Mouse (Mus musculus) bone marrow, adult 2 months (tissue): ENCODE results near the gene Cdnf. TPM values are rescaled to one million over a fixed set of nuclear protein-coding genes. Genes with fewer than 3 reads are reported as not detected.
A peak's percentile ranks its signal among the peaks of the same experiment; 100 is the strongest.

Experiments
- H3K27ac ChIP-seq: fragments of 200-500 bp; 2 replicates; pipeline ENCODE4 v1.5.1; 2012; ENCODE audit warnings: low read depth, mild to moderate bottlenecking, control low read depth, inconsistent platforms, low read length; ENCODE audit not compliant: control insufficient read depth, poor library complexity, insufficient read depth
- H3K4me1 ChIP-seq: fragments of 200-500 bp; 2 replicates; pipeline ENCODE4 v1.6.1; 2011; ENCODE audit warnings: low read length; ENCODE audit not compliant: control insufficient read depth, insufficient read depth
- H3K4me3 ChIP-seq: fragments of 200-500 bp; replicated peaks from 2 replicates; pipeline ENCODE3; 2011; ENCODE audit warnings: mild to moderate bottlenecking, low read depth, low read length, control low read depth; ENCODE audit not compliant: control insufficient read depth
- CTCF ChIP-seq: fragments of 200-500 bp; IDR thresholded peaks from 2 replicates; pipeline ENCODE4 v1.5.1; 2011; ENCODE audit warnings: low read length, control low read depth; ENCODE audit not compliant: control insufficient read depth, insufficient read depth
- POLR2A ChIP-seq: fragments of 200-500 bp; IDR thresholded peaks from 2 replicates; pipeline ENCODE4 v1.6.1; 2011; ENCODE audit warnings: low read depth, mild to moderate bottlenecking, control low read depth, low read length, borderline replicate concordance; ENCODE audit not compliant: control insufficient read depth
- WGBS: fragments of 180-500 bp; shearing (Covaris S2); methylation state at CpG from one replicate; pipeline ENCODE4 v1.1.7; 2018; 5-methylcytosine and 5-hydroxymethylcytosine counted together
- polyA plus RNA-seq: library from polyadenylated mRNA; stranded (reverse); fragments of >200 nt; gene quantifications from 2 replicates; pipeline ENCODE4 v1.2.4, GENCODE M21; 2011; ENCODE audit warnings: low replicate concordance; ENCODE audit not compliant: missing spikeins, insufficient read depth, insufficient read length

Cdnf gene
- polyA plus RNA-seq: not detected in 2 replicates

DNA sequence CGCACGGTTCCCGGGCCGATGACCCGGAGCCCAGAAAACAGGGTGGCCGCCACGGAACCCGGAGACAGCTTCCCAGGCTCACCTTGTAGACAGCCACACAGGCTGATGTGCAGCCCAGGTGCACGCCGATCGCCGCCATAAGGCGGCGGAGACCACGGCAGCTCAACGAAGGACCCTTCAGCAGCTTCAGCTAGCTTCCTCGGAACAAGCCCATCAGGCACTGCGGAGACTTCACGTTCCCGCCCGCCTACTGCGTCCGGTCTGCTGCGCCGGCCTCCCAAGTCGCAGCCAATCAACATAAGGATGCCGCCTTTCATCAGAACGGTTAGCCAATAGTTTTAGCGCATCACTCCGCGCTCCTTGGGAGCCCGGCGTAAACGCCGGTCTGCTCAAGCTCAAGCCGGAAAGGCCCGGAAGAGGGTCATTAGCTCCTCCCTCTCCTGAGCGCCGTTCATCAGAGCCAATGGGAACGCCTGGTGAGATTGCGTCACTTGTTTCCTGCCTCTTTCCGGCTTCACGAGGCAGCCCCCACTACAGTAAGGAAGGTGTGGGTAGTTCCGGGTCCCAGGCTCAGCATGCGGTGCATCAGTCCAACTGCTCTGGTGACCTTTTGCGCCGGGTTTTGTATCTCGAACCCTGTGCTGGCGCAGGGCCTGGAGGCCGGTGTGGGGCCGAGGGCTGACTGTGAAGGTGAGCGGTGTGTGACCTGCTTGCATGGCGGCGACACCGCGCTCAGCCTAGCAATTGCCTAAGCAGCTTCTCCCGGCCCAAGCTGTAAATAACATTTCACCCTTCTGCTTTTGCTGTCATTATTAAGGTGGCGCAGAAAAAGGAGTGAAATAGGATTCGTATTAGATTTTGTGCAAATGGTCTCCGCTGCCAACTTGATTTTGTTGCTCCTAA, at the start of gene Cdnf, which contains the start of the genes Gm45902 and Hspa14:
Cdnf (plus strand) TSS at position 479 of the 903 bp plus-strand sequence.
Gm45902 (minus strand) TSS at position 239 of the 903 bp plus-strand sequence.
Hspa14 (minus strand) TSS at position 263 of the 903 bp plus-strand sequence.
- H3K27ac ChIP-seq: peak within 1 kb of the TSS; percentile 90
- no peaks in the 10 kb centered on the region; the same call in 1 of the 2 replicates for H3K4me1 ChIP-seq
- peak within 1 kb of the TSS; percentile 93 for H3K4me3 ChIP-seq
- TF ChIP-seq POLR2A: peak; percentile 90
- peak; percentile 5; the same call in 1 of the 2 replicates for TF ChIP-seq CTCF
- WGBS: under 1% methylated on average over 60 of the region's 60 CpGs

DNA sequence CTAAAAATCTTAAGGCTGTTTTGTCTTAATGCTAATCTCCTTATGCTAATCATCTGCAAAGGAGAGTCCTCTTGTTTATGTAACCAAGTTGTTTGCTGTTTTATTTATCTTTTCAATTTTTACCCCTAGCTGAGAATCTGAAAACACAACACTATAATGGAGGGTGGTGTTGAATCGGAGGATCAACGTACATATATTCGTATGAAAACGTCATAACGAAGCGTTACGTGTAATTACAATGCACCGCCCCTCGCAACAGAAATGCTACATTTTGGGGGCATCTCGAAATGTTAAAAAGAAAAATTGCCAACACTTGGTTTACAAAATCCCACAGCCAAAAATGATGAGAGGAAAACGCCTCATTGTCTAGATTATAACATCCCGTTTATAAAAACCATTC, 38.9 kb upstream of the Cdnf start:
- Histone ChIP-seq H3K27ac (no peak overlapping the region; the same call in 1 of the 2 replicates), H3K4me3 (peak overlapping the region; percentile 97), H3K4me1 (peaks cover 2% of the 10 kb centered on the region; the same call in 1 of the 2 replicates)
- TF ChIP-seq POLR2A (no peak), CTCF (no peak)
- WGBS: 2% methylated on average over 12 of the region's 12 CpGs

DNA sequence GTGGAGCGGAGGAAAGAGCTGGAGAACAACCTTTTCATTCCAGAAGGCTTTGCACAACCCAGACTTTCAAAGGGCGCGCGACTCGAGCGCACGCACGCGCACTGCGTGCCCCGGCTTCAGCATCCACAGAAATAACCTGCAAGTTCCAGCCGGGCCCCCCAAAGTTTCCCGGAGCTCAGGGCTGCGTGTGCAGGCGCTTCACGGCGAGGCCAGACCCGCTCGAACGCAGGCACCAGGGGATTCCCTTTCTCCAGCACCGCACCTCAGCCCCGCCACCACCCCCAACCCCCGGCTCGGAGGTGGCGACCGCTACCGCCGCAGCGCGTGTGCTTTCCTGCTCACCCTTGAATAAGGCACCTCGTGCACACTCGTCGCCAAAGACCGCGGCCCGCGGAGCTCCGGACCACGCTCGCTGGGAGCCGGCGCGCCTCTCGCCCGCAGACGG, 38.4 kb upstream of the Cdnf start:
- WGBS: under 1% methylated on average over 46 of the region's 46 CpGs
- Histone ChIP-seq H3K27ac (peak overlapping the region; percentile 75), H3K4me3 (peak overlapping the region; percentile 97), H3K4me1 (peaks cover 2% of the 10 kb centered on the region; the same call in 1 of the 2 replicates)
- no peak for TF ChIP-seq POLR2A
- no peak for TF ChIP-seq CTCF

DNA sequence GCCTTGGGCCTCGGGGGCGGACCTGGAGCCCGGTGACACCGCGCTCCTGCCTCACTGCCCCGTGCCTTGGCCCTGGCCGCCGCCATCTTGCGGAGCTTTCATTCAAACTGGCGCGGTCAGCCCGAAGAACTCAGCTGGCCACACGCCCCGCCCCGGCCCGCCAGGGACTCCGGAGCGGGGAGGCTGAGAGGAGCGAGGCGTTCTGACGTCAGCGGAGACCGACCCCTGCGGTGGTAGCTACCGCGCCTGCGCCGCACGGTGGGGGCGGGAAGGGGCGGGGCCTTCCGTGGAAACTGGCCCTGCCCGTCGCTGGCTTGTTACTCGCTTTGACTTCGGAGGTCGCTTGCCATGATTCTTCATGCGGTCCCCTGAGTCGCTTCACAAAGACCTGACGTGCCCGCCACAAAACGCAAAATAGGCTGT, 38.0 kb upstream of the Cdnf start, which contains the start of gene Suv39h2:
Suv39h2 (minus strand) TSS at position 171 of the 423 bp plus-strand sequence.
- Histone ChIP-seq H3K27ac (peak within 1 kb of the TSS; percentile 75), H3K4me1 (peaks cover 2% of the 10 kb centered on the region; the same call in 1 of the 2 replicates), H3K4me3 (peak within 1 kb of the TSS; percentile 97)
- no peak for TF ChIP-seq CTCF
- TF ChIP-seq POLR2A: peak; percentile 45; the same call in 1 of the 2 replicates
- WGBS: under 1% methylated on average over 42 of the region's 42 CpGs

DNA sequence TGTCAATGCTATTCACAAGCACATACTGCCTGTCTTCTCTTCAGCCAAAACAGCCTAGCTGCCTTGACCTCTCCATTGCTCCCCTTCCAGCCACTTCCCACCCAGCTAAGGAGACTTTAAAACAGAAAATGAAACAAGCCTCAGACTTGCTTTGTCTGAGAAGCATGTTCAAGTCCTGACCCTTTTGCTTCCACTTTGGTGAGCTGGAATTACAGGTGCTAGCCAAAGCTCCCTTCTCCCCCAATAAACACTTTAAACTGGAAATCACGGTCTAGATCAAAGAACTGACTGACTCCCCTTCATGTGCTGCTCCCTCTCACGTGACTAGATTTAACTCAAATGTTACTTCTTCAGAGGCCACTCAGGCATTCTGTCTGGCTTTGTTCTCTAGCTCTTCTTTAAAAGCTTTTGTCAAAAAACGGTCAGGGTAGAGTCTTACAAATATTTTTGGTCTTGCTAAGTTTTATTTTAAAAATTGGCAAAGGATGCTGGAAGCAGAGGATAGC, 37.0 kb upstream of the Cdnf start:
- peak overlapping the region; percentile 60 for H3K4me3 ChIP-seq
- peaks cover 2% of the 10 kb centered on the region; the same call in 1 of the 2 replicates for H3K4me1 ChIP-seq
- WGBS: 42% methylated on average over 3 of the region's 3 CpGs
- TF ChIP-seq CTCF (no peak), POLR2A (no peak)
- no peak overlapping the region for H3K27ac ChIP-seq

DNA sequence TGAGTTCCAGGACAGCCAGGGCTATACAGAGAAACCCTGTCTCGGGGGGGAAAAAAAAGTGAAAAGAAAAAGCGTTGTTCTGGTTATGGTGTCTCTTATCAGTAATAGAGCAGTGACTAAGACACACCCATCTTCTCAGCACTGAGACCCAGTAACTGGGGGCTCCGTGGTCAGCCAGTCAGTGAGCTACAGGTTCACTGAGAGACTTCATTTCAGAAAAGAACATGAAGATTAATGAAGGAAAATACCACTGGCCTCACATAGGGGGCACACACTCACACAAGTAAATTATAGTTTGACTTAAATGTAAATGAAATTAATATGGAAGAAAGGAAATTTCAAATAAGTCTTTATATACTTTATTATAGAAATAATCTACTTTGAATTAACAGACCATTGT, 32.6 kb upstream of the Cdnf start:
- no peak for TF ChIP-seq POLR2A
- no peak for TF ChIP-seq CTCF
- Histone ChIP-seq H3K4me3 (no peak overlapping the region), H3K4me1 (no peaks in the 10 kb centered on the region; the same call in 1 of the 2 replicates), H3K27ac (no peak overlapping the region)
- WGBS: 54% methylated on average over 3 of the region's 3 CpGs

DNA sequence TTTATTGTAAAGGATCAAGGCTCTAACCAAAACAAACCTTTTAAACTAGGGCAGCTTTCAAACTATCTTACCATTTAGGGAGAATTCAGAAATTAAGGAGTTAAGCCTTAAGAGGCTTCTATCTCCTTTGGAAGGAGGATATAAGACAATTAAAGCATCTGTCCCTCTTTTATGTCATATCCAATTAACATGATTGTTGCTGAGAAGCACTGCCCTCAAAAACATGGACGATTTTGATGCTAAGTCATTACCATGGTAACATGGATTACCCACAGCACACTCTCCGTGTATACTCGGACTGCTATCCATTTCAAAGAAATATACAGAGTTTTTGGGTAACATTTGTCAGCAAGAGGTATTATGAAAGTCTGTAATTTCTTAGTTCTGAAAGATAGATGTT, 23.0 kb upstream of the Cdnf start:
- Histone ChIP-seq H3K4me3 (no peak overlapping the region), H3K4me1 (no peaks in the 10 kb centered on the region), H3K27ac (no peak overlapping the region)
- TF ChIP-seq CTCF: no peak
- TF ChIP-seq POLR2A: no peak
- 90% methylated on average over 3 of the region's 3 CpGs for WGBS

DNA sequence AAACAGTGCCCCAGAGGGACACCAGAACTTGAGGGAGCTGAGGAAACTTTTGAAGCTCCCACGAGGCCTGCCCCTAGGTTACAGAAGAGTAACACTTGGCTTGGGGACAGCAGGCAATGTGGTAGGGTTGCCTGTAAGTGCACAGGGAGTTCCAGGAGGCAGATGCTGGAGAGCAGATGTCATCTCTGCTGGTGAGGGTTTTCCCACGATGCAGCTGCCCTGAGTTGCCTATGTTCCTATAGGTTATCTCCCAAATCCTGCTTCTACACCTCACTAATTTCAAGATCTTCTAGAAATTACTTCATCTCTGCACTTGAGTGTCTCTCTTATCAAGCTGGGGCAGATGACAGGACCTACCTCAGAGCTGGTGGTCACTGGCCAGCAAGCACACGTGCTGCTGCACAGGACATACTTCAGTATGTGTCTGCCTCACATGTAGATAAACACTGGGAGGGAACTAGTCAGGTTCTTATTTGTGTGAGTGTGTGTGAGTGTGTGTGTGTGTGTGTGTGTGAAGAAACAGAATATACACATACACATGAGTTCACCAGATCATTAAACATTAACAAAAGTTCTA, 18.9 kb upstream of the Cdnf start:
- TF ChIP-seq POLR2A (no peak), CTCF (no peak)
- Histone ChIP-seq H3K4me1 (no peaks in the 10 kb centered on the region), H3K27ac (no peak overlapping the region), H3K4me3 (no peak overlapping the region)
- 56% methylated on average over 3 of the region's 3 CpGs for WGBS
